Mouse (Mus musculus): Measurements from ENCODE around the gene Trp53i11.

Trp53i11 gene

GRCm38 (mm10) chr2:93200681-93201340 is 13.5 kb downstream of the Trp53i11 start:
- DNase-seq = no peak

GRCm38 (mm10) chr2:93201997-93202396 is 14.6 kb downstream of the Trp53i11 start:
- DNase-seq = no peak

GRCm38 (mm10) chr2:93202782-93203181 is 15.4 kb downstream of the Trp53i11 start:
- DNase-seq = no peak

- DNase-seq = peak; percentile 84
These were observed 16.3 kb downstream of the Trp53i11 start for GRCm38 (mm10) chr2:93203682-93204081.

- DNase-seq = no peak
These were observed 17.2 kb downstream of the Trp53i11 start for GRCm38 (mm10) chr2:93204571-93204970.

- DNase-seq = no peak
These were observed 18.8 kb downstream of the Trp53i11 start for GRCm38 (mm10) chr2:93206126-93206525.

- DNase-seq = no peak
These were observed 25.0 kb downstream of the Trp53i11 start for GRCm38 (mm10) chr2:93212386-93212785.

- DNase-seq = no peak
These were observed 25.5 kb downstream of the Trp53i11 start for GRCm38 (mm10) chr2:93212865-93213264.

GRCm38 (mm10) chr2:93214192-93214591 is 26.8 kb downstream of the Trp53i11 start:
- DNase-seq = no peak

GRCm38 (mm10) chr2:93215790-93216189 is 28.4 kb downstream of the Trp53i11 start:
- no peak for DNase-seq

GRCm38 (mm10) chr2:93217015-93217414 is 29.7 kb downstream of the Trp53i11 start:
- DNase-seq = peak; percentile 90

GRCm38 (mm10) chr2:93218353-93218990 is 31.1 kb downstream of the Trp53i11 start:
- no peak for DNase-seq

GRCm38 (mm10) chr2:93219576-93219975 is 32.2 kb downstream of the Trp53i11 start:
- DNase-seq = no peak

- DNase-seq = no peak
These were observed 33.1 kb downstream of the Trp53i11 start for GRCm38 (mm10) chr2:93220447-93220846.

GRCm38 (mm10) chr2:93223463-93223862 is 36.1 kb downstream of the Trp53i11 start:
- DNase-seq = no peak

- peak; percentile 94 for DNase-seq
These were observed 39.6 kb downstream of the Trp53i11 start for GRCm38 (mm10) chr2:93226606-93227595.

- peak; percentile 76 for DNase-seq
These were observed 40.5 kb downstream of the Trp53i11 start for GRCm38 (mm10) chr2:93227713-93228479.

- peak; percentile 70 for DNase-seq
These were observed 41.1 kb downstream of the Trp53i11 start for GRCm38 (mm10) chr2:93228480-93228824.

- DNase-seq = no peak
These were observed 44.8 kb downstream of the Trp53i11 start for GRCm38 (mm10) chr2:93232141-93232540.

GRCm38 (mm10) chr2:93237055-93237454 is 49.7 kb downstream of the Trp53i11 start:
- DNase-seq = no peak

- no peak for DNase-seq
These were observed 51.5 kb downstream of the Trp53i11 start for GRCm38 (mm10) chr2:93238864-93239263.

GRCm38 (mm10) chr2:93242166-93242565 is 54.8 kb downstream of the Trp53i11 start:
- no peak for DNase-seq

Data from embryo, embryonic 11 days (tissue).